Mouse (Mus musculus): ENCODE measurements around the gene Snrpd3. TPM values are rescaled to one million over a fixed set of nuclear protein-coding genes. Genes with fewer than 3 reads are reported as not detected.
A peak's percentile ranks its signal among the peaks of the same experiment; 100 is the strongest.

Snrpd3 gene
- polyA plus RNA-seq, 1 experiment from 2014 or later, result 210 TPM

- 71% methylated on average over 10 of the region's 10 CpGs for WGBS
- no peaks in the 10 kb centered on the region for H3K36me3 ChIP-seq (replicated peaks; ENCODE audit: control insufficient read depth, insufficient read depth, low read depth, low read length)
- no peak overlapping the region for H3K4me3 ChIP-seq (ENCODE audit: low read depth, low read length)
- H3K9me3 ChIP-seq (replicated peaks; ENCODE audit: control insufficient read depth, low read length), result no peaks in the 10 kb centered on the region
- H3K27ac ChIP-seq (replicated peaks; ENCODE audit: low read depth, low read length), result no peak overlapping the region
- no peaks in the 10 kb centered on the region for H3K4me1 ChIP-seq (ENCODE audit: control insufficient read depth, insufficient read depth, low read length)
- H3K4me2 ChIP-seq (ENCODE audit: low read depth, low read length), result no peak overlapping the region
- DNase-seq (ENCODE audit: low spot score) (no peak), ATAC-seq (replicated peaks; ENCODE audit: insufficient number of reproducible peaks, low FRiP score, low TSS enrichment, low read depth) (no peak)
- H3K27me3 ChIP-seq (ENCODE audit: control insufficient read depth, insufficient read depth, low read length), result no peaks in the 10 kb centered on the region
- H3K9ac ChIP-seq (replicated peaks; ENCODE audit: low read length), result no peak overlapping the region
Measured at GRCm38 (mm10) chr10:75573181-75573580, 55.8 kb downstream of the Snrpd3 start.

- DNase-seq (ENCODE audit: low spot score), result no peak
- Histone ChIP-seq H3K4me2 (ENCODE audit: low read depth, low read length) (no peak overlapping the region), H3K4me1 (ENCODE audit: control insufficient read depth, insufficient read depth, low read length) (no peaks in the 10 kb centered on the region), H3K36me3 (replicated peaks; ENCODE audit: control insufficient read depth, insufficient read depth, low read depth, low read length) (no peaks in the 10 kb centered on the region), H3K9ac (replicated peaks; ENCODE audit: low read length) (no peak overlapping the region), H3K9me3 (replicated peaks; ENCODE audit: control insufficient read depth, low read length) (no peaks in the 10 kb centered on the region), H3K4me3 (ENCODE audit: low read depth, low read length) (no peak overlapping the region), H3K27me3 (ENCODE audit: control insufficient read depth, insufficient read depth, low read length) (no peaks in the 10 kb centered on the region), H3K27ac (replicated peaks; ENCODE audit: low read depth, low read length) (no peak overlapping the region)
- ATAC-seq (replicated peaks; ENCODE audit: insufficient number of reproducible peaks, low FRiP score, low TSS enrichment, low read depth), result no peak
- WGBS, result 85% methylated on average over 9 of the region's 9 CpGs
Measured at GRCm38 (mm10) chr10:75573965-75574364, 56.6 kb downstream of the Snrpd3 start.

- no peak for DNase-seq (ENCODE audit: low spot score)
- Histone ChIP-seq H3K36me3 (replicated peaks; ENCODE audit: control insufficient read depth, insufficient read depth, low read depth, low read length) (no peaks in the 10 kb centered on the region), H3K4me3 (ENCODE audit: low read depth, low read length) (no peak overlapping the region), H3K27ac (replicated peaks; ENCODE audit: low read depth, low read length) (no peak overlapping the region), H3K9ac (replicated peaks; ENCODE audit: low read length) (no peak overlapping the region), H3K9me3 (replicated peaks; ENCODE audit: control insufficient read depth, low read length) (no peaks in the 10 kb centered on the region), H3K27me3 (ENCODE audit: control insufficient read depth, insufficient read depth, low read length) (no peaks in the 10 kb centered on the region), H3K4me2 (ENCODE audit: low read depth, low read length) (no peak overlapping the region), H3K4me1 (ENCODE audit: control insufficient read depth, insufficient read depth, low read length) (no peaks in the 10 kb centered on the region)
- no peak for ATAC-seq (replicated peaks; ENCODE audit: insufficient number of reproducible peaks, low FRiP score, low TSS enrichment, low read depth)
- WGBS, result 87% methylated on average over 6 of the region's 6 CpGs
Measured at GRCm38 (mm10) chr10:75579129-75579528, 61.8 kb downstream of the Snrpd3 start.

- Histone ChIP-seq H3K27ac (replicated peaks; ENCODE audit: low read depth, low read length) (no peak overlapping the region), H3K9me3 (replicated peaks; ENCODE audit: control insufficient read depth, low read length) (no peaks in the 10 kb centered on the region), H3K4me3 (ENCODE audit: low read depth, low read length) (no peak overlapping the region), H3K9ac (replicated peaks; ENCODE audit: low read length) (no peak overlapping the region; the same call in 1 of the 2 replicates), H3K27me3 (ENCODE audit: control insufficient read depth, insufficient read depth, low read length) (no peaks in the 10 kb centered on the region), H3K4me2 (ENCODE audit: low read depth, low read length) (no peak overlapping the region; the same call in 1 of the 2 replicates), H3K4me1 (ENCODE audit: control insufficient read depth, insufficient read depth, low read length) (no peaks in the 10 kb centered on the region), H3K36me3 (replicated peaks; ENCODE audit: control insufficient read depth, insufficient read depth, low read depth, low read length) (no peaks in the 10 kb centered on the region)
- 16% methylated on average over 20 of the region's 20 CpGs for WGBS
- DNase-seq (ENCODE audit: low spot score) (peak; percentile 95), ATAC-seq (replicated peaks; ENCODE audit: insufficient number of reproducible peaks, low FRiP score, low TSS enrichment, low read depth) (peak; percentile 69)
Measured at GRCm38 (mm10) chr10:75585876-75586552, 68.7 kb downstream of the Snrpd3 start.

- no peak for DNase-seq (ENCODE audit: low spot score)
- Histone ChIP-seq H3K4me3 (ENCODE audit: low read depth, low read length) (no peak overlapping the region), H3K27ac (replicated peaks; ENCODE audit: low read depth, low read length) (no peak overlapping the region), H3K4me2 (ENCODE audit: low read depth, low read length) (no peak overlapping the region), H3K36me3 (replicated peaks; ENCODE audit: control insufficient read depth, insufficient read depth, low read depth, low read length) (no peaks in the 10 kb centered on the region), H3K9ac (replicated peaks; ENCODE audit: low read length) (no peak overlapping the region), H3K4me1 (ENCODE audit: control insufficient read depth, insufficient read depth, low read length) (no peaks in the 10 kb centered on the region), H3K27me3 (ENCODE audit: control insufficient read depth, insufficient read depth, low read length) (no peaks in the 10 kb centered on the region), H3K9me3 (replicated peaks; ENCODE audit: control insufficient read depth, low read length) (no peaks in the 10 kb centered on the region)
- 86% methylated on average over 1 of the region's 1 CpGs for WGBS
- no peak for ATAC-seq (replicated peaks; ENCODE audit: insufficient number of reproducible peaks, low FRiP score, low TSS enrichment, low read depth)
Measured at GRCm38 (mm10) chr10:75586553-75586879, 69.2 kb downstream of the Snrpd3 start.

Other genes with a start within 250 kb of the Snrpd3 start
- gene Adora2a, start 200.7 kb upstream of the Snrpd3 start, polyA plus RNA-seq (2014; fragmentation: Nextera tagmentation; extraction: Ambion mirVana), result 3.8 and 7.4 TPM in 2 replicates
- 0.07 and 0.25 TPM in 2 replicates for gene Upb1, start 116.4 kb upstream of the Snrpd3 start, polyA plus RNA-seq (2014; fragmentation: Nextera tagmentation; extraction: Ambion mirVana)
- gene Gucd1, start 421 bp downstream of the Snrpd3 start, polyA plus RNA-seq (2014; fragmentation: Nextera tagmentation; extraction: Ambion mirVana), result 31.4 and 33.3 TPM in 2 replicates
- 2.0 and 2.5 TPM in 2 replicates for gene Lrrc75b, start 42.8 kb downstream of the Snrpd3 start, polyA plus RNA-seq (2014; fragmentation: Nextera tagmentation; extraction: Ambion mirVana)
- 0.55 and 3.0 TPM in 2 replicates for gene Ggt1, start 44.1 kb downstream of the Snrpd3 start, polyA plus RNA-seq (2014; fragmentation: Nextera tagmentation; extraction: Ambion mirVana)
- 0.22 and 0.46 TPM in 2 replicates for gene Ggt5, start 71.8 kb downstream of the Snrpd3 start, polyA plus RNA-seq (2014; fragmentation: Nextera tagmentation; extraction: Ambion mirVana)
- 1.6 and 1.9 TPM in 2 replicates for gene Susd2, start 126.5 kb downstream of the Snrpd3 start, polyA plus RNA-seq (2014; fragmentation: Nextera tagmentation; extraction: Ambion mirVana)
- gene Cabin1, start 246.8 kb downstream of the Snrpd3 start, polyA plus RNA-seq (2014; fragmentation: Nextera tagmentation; extraction: Ambion mirVana), result 21.7 and 22.3 TPM in 2 replicates

All from embryonic facial prominence, embryonic 11.5 days (tissue).